Mouse (Mus musculus) lung, adult 18-20 months (tissue): ENCODE results near the gene Igsf11.
"Not testable (repeated sequence)": the region's sequence is repeated elsewhere in the genome, so short reads cannot be mapped to it uniquely, and the experiment has no call there.

Experiments
- DNase-seq, 2 experiments: peaks; one replicate each; pipeline ENCODE4 v3.0.0; 2022; ENCODE audit warnings: mixed read lengths in 2 of 2

The Igsf11 gene

DNA sequence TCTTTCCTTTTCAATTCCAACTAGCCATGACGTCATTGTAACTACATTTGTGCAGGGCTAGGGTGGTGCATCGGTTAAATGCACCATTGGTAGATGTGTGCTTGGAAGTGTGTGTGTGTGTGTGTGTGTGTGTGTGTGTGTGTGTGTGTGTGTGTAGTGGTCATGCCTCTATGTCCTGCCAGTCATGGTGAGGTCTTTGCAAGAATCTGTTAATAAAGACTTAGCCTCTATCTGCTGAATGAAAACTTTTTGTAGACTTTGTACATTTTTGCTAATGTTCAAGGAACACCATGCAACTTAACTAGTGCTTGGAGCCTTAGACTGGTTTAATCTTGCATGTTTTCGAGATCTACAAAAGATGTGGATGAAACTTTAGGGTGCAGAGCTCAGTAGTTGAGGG is 48.3 kb downstream of the Igsf11 start:
- DNase-seq, result no peak

DNA sequence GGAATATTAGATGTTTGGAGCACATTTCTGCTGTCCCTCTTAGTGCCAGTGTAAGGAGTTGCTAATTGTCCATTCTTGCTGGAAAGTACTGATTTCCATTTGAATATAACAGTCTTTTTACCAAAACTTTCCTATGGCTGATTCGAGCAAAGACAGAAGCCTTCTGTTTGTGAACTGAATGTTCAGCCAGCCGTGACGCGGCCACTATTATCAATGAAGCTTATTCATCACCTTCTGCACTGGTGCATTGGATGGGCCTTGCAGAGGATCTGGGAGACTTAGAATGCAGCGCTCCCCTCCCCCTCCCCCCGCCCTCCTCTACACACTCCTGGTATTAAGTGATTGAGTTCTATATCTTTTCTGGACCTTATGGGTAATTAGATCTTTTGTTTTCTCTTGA is 48.8 kb downstream of the Igsf11 start:
- no peak for DNase-seq

DNA sequence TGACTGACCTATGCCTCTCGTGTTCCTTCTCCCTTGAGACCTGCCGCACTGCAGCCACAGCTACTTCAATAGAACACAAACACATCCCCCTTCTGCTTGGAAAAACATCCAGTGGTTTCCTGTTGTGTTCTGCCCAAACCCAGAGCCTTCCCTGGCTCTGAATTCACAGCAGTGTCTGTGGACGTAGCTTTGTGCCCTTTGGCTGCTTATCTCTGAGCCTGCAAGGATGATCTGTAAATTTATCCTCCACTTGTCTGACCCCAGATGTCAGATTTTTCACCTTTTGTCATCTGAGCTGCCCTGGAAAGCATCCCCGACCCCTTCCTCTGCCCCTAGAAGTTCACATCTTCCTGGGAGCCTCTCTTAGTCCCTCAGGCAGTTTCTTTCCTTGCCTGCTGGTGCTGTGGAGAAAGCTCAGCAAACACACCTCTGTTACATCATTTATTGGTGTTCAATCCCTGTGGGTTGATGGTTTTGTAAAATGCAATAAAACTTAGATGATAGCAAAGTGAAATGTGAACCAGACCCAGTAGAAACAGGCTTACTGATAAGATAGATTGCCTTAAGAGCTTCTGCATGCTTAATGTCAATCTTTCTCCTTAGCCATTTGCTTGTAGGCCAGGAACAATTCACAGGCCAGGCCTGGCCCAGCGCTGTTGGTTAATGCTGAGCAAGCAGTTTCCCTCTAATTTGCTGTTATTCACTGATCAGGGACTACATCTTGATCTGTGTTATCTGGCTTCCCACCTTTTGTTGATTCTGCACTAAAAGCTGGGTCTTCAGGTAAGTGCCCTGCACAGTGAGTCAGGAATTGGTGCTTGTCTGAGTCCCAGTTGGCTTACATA is 51.5 kb downstream of the Igsf11 start:
- DNase-seq, result no peak

DNA sequence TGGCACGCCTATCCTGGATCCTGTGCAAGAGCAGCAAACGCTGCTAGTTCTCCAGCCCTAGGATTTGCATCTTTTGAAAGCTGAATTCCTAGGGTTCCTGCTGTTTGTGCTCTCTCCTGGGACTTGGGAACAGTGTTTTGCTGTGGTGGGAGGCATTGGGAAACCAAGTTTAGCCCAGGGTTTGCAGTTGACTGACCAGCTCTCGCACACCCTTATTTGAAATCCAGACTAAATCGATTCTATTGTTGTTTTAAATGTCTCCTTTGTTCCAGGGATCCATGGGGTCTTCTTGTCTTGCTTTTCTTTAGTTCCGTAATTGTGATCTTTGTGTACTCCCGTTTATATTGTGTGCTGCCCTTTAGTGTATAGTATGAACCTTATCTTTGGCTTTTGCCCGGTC is 52.6 kb downstream of the Igsf11 start:
- DNase-seq, result no peak

DNA sequence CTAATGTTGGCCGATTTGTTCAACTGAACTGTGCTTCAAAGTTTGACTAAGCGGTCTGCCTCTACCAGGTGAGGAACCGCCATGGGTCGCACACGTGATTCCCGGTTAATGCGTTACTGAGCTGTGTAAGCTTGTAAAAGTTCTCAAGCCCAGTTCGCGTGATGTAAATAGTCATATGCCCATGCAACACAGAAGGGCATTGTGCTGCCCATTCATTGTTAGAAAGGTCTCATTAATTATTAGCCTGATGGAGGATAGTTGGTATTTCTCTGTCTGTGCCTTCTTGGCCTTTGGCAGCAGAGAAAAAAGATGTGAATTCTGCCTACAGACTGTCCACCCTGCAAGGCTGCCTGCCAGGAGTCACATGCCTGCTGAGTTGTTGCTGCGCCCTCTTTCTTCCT is 53.1 kb downstream of the Igsf11 start:
- no peak for DNase-seq

DNA sequence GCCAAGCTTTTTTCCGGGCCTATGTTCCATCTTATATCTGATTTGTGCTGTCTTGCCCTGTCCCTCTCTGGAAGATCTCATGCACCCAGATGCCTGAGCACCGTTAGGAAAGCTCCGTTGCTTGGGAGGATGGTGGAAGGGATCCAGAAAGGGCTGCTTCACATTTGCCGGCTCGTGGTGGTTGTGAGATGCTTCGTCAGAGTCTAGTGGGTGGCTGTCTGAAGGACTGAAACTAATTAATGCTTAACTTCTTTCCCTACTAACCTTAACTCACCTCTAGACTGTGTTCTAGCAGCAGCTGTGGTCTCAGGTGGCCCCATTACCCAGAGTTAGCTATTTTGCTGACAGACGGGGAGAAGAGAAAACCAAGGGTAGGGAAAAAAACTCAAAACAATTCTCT is 54.0 kb downstream of the Igsf11 start:
- DNase-seq, result no peak

DNA sequence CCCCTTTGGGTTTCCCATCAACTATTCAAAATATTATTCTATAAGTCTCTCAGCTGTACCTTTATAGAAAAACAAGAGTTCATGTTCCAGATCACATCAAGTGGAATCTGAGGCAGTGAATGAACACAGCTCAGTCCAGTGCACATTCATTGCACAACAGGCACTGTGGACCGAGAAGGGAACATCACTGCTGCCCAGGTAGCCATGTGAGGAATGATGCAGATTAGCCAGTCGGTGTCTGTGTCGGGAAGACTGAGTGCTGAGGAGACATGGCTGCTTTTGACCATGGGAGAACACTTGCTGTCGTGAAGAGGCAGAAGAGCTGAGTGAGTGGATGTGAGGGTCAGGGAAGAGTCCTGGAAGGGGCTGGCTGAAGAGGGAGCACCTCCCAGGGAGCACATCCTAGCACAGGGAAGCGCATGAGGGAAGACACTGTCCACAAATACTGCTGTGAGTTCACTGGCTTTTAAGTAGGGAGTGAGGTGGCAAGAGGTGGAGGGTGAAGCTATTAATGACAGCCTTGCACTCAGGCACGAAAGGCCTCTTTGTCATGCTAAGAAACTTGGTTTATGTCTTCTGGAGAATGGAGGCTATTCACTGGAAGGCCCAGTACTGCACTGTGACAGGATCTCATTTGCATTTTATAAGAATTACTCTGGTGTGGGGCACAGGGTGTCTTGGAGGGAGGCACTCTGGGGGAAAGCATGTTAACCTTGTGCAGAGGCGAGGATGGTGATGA is 54.8 kb downstream of the Igsf11 start:
- DNase-seq, result no peak

DNA sequence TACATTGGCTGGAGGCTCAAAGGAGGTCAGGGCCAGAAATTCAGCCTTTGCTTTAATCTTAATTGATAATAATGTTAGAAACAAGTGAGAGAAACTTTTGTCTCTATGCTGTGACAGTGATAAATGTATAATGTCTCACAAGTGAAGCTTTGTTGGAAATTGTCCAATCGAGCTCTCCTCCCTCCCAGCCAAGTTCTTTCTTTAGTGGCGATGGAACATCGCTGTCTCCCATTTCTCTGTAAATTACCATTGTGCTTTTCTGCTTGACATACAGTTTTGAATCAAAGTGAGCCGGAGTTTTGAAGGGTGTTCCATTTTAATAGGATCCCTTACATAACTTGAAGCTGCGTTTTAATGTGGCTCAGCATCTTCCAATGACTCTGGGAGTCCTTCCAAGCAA is 56.0 kb downstream of the Igsf11 start:
- DNase-seq, result no peak

DNA sequence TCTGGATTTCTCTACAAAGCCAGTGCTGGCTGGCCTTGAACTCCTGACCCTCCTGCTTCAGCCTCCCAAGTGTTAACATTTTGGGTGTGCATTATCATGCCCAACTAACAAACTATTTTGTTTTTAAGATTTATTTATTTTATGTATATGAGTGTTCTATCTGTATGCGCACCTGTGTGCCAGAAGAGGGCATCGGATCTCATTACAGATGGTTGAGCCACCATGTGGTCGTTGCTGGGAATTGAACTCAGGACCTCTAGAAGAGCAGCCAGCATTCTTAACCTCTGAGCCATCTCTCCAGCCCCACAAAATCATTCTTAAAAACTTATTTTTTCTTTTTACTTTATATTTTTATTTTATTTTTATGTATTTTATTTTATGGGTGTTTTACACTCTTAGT is 60.4 kb downstream of the Igsf11 start:
- DNase-seq, result no peak

DNA sequence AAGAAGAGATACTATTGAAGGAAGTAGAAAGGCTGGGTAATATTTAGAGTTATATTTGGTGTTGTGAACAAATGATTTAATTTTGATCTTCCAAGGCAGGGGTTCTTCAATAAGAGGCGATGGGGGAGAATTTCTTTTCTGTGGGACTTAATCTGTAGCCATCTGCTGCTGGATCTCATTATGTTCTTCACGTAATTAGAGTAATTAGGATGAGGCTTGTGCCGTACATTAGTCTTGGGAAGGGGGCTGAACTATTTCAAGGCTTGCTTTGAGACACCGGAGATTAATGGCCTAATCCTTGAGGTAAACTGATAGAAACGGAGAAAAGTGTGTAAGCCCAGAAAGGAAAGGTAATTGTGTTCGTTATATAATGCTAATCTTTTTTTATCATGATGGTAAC is 61.4 kb downstream of the Igsf11 start:
- DNase-seq, result no peak

DNA sequence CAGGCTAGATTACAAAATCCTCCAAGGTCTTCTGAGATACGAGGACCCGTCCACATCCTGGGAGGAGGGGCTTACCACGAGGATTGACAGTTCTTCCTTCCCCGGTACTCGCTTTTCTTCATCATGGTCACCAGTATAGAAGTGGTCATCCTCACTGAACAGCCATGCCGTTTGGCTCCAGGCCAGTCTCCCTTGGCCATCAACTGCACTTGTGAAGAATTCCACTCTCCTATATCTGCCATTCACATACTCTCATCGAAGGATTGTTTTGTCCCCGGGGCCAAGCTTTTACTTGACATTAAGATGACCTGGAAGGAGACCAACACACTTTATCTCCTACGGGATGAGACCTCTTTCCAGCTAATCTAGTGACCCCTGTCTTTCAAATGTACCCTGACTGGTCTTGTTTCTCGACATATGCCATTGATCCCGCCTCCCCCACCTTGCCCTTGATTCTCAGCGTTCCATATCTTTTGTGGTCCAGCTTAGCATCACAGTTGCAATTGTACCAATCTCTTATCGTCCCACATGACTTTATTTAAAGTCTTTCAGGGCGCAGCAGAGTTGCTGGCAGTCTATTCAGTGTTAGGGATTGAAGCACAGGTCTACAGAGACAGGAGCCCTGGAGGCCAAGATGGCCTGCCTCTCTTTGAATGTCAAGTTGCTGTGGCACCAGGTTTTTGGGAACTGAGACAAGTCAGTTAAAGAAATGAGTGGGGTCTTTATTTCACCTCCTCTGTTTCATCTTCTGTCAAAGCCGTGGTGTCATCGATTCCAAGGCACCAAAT is 62.2 kb downstream of the Igsf11 start:
- no peak for DNase-seq

DNA sequence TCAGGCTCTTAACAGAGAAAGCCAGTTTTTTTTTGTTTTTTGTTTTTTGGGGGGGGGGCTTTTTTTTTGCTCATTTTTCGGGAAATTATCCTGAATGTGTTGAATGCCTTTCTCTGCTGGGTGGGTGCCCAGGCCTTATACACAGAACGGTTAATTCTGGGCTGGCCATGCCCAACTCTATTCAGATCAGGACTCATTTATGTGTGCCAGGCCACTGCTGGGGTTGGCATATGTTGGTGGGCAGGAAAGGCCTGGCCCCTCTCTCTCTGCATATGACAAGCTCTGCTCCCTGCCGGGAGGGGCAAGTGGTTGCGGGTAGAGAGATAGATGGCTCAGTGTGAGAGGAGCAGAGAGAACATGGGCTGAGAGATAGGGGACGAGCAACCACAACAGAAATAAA is 62.8 kb downstream of the Igsf11 start:
- DNase-seq, result no peak

DNA sequence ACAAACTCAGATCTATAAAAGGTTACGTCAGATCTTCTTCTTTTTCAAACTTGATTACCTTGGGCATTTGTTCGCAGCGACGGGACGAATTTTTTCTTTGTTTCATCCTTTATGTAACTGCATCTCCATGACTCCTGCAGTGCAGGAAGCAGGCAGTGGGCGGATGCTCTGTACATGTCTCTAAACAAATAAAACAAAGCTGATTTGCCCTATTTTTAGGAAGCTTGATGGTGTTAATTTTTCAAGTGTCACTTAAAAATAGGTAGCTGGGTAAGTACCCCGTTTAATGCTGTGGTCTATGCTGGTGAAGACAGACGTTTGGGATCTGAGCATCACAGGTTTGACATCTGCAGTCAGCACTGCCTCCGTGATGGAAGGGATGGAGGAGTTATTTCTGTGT is 66.3 kb downstream of the Igsf11 start:
- DNase-seq, result no peak

DNA sequence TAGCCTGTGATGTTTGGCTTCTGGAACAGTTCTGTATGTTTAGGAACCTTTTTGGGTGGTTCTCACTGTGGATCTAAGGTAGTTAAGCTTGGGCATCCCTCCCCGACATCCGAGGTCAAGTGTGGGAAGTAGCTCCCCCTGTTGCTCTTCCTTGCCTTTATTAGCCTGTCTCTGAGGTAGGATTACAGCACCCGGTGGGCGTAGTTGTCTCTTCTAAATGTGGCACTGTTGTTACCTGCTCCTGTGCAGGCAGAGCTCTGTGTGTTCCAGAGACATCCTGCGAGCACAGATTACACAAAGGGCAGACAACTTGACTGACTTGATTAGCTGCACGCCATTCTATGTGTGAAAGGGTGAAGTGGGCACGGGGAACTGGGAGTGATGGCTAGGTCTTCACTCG is 68.1 kb downstream of the Igsf11 start:
- no peak for DNase-seq

DNA sequence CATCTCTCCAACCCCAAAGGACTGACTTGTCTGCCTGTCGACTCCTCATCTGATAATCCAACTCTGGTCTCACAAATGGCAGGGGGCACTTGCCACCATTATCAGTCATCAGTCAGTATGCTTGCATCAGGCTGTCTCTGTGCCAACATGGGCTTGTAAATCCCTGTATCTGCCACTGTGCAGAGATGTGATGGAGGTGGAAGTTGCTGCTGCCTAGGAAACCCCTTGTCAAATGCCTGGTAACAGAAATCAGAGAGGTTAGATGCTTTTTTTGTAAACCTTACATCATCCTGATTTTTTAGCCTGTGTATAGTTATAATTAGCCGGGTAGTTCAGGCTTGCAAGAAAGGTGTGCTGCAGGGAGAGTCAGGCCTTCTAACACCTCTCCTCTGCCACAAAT is 69.4 kb downstream of the Igsf11 start:
- DNase-seq, result no peak

DNA sequence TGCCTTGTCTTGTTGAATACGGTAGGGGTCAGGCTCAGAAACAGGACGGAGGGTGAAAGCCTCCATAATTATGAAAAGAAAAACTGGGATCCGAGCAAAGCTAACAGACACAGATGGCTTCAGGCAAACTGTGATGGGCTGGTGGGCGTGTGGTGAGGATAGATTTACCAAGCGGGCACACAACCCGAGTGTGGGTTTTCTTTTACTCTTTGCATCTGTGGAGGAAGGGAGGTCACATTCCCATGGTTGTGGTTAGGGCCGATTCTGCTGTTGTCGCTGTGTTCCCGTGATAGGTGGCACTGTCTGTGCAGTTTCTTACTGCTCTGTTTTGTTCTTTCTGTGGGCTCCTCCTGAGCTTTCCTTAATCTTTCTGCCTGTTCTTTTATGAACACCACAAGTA is 70.2 kb downstream of the Igsf11 start:
- no peak for DNase-seq

DNA sequence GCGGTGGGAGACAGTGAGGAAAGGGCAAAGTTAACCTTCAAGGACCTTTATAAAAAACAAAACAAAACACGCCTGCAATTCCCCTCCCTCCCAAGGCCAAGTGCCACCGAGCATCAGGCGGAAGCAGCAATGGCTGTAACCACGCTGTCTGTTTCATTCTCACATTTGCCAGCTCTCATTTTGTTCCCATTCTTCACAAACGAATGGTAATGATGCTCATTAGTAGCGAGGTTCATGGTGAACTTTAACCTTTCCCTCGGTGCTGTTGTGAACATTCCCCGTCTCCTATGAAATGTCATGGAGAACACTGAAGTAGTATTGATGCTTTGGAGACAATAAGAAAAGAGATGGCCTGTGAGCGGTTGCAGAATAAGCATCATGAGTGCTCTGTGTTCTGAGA is 74.6 kb downstream of the Igsf11 start:
- no peak for DNase-seq

DNA sequence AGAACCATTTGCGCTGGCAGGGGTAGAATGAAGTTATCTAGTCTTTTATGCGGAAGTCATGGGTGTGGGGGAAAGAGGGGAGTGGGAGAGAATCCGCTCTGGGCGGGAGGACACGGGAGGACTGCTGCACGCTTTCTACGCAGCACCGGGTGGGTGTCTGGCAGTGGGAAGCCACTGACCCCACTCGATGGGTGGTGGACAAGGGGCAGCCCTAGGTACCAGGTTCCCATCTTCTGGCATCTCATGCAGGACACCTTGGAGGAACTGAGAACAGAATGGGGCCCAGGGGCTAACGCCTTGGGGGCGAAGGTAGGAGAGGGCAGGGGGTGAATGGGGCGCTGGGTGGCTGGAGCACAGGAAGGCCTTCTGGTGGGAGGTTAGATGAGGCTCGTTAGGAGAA is 83.7 kb downstream of the Igsf11 start:
- no peak for DNase-seq

DNA sequence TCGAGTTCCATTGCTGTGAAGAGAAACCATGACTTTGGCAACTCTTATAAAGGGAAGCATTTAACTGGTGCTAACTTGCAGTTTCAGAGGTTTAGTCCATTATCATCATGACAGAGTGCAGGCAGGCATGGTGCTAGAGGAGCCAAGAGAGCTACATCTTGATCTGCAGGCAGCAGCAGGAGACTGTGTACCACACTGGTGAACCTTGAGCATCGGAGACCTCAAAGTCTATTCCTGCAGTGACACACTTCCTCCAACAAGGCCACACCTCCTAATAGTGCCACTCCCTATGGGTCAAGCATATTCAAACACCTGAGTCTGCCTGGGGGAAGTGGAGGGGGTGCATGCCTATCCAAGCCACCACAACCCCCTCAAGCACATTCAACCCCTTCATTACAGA is 86.1 kb downstream of the Igsf11 start:
- no peak for DNase-seq

DNA sequence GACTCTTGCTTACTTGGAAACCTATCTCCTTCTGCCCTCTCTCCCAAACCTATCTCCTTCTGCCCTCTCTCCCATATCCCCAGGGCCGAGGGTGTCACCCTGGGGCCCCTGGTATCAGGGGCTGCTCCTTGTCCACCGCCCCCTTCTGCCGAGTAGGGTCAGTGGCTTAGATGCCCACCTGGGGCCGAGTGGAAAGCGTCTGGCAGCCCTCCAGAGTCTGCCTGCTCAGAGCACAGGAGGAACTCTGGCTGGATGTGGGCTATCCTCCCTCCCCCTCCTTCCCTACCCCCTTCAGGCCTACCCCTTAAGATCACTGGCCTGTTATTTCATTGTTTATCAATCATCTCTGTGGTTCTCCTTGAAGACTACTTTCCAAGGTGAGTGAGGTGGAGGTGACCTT is 88.1 kb downstream of the Igsf11 start:
- DNase-seq, result no peak

DNA sequence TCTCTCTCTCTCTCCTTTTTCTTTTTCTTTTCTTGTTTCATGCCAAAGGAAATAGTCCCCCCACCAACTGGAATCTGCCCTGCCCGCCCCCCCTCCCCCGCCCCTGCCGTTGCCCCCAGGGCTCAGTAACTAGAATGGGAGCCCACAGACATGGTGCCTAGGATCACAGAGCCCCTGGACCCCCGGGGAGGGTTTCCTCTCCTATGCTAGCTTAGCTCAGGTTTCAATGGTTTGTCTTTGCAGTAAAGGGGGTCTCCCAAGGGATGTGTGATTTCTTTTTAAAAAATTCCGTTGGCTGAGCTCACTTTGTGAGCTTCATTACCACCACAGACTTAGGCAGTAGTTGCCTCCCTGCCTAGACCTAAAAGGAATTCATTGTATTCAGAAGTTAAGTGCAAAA is 89.6 kb downstream of the Igsf11 start:
- no peak for DNase-seq

DNA sequence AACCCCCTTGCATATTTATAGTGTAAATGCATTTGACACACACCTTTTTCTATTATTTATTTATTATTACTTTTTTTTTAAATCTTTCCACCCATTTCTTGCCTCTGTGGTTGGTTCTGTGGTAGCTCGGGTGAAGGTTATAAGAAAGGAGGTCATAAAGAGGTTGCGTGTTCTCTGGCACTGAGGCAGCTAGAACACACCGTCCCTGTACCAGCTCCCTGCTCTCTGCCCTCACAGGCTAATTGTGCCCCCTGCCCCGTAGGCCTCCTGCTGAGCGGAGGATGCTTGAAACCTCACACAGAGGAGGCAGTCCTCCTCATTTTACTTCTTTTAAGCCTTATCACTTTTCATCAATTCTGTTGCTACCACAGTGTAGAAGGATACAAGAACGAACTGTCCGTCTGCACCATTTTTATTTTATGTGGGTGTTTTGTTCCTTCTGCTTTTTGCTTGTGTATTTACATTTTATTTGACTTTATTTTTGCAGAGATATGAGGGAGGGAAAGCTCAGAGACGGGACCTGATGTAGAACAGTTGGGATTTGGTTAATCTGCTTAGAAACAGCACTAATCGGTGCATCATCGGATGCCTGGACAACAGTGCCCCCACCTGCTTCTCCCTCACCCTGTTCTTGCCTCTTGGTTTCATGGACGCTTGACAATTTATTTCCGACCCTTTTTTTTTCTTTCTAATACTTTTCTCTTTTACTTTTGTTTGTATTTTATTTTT is 90.2 kb downstream of the Igsf11 start:
- no peak for DNase-seq

DNA sequence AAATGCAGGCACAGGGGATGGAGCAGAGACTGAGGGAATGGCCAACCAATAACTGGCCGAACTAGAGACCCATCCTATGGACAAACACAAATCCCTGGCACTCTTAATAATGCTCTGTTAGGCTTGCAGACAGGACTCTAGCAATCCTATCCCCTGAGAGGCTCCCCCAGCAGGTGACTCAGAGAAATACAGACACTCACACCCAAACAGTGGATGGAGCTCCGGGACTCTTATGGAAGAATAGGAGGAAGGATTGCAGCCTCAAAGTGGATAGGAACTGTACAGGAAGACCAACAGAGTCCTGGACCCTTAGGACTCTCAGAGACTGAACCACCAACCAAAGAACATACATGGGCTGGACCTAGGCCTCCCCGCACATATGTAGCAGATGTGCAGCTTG is 91.4 kb downstream of the Igsf11 start:
- not testable (repeated sequence) for DNase-seq
